Mouse (Mus musculus): ENCODE data around the gene Nfix.

DNA sequence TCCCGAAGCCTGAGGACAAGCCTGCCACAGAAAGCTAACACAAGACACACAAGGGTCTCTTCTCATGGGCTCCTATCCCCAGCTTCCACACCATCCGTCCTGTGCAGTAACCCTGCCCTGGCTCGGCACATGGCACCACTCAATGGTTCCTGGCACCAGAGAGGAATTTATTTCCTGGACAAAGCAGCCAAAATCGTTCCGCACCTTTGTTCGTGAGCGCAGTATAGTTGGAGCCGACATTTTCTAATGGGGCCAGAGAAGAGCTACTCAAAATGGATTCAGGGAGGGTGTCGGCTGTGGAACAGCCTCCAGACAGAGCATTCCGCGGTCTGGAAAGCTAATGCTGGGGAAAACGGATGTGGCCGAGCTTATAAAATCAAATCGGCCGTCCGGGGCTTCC is 50.6 kb downstream of the Nfix start:
- TF ChIP-seq CTCF (IDR thresholded peaks at IDR 0.05; ENCODE audit: low read depth): no peak
- TF ChIP-seq EP300 (IDR thresholded peaks at IDR 0.05; ENCODE audit: low read depth): no peak

Measured in liver, embryonic 14.5 days (tissue).